Mouse (Mus musculus): ENCODE results near the gene Irf2bp1.

Irf2bp1 gene

DNA sequence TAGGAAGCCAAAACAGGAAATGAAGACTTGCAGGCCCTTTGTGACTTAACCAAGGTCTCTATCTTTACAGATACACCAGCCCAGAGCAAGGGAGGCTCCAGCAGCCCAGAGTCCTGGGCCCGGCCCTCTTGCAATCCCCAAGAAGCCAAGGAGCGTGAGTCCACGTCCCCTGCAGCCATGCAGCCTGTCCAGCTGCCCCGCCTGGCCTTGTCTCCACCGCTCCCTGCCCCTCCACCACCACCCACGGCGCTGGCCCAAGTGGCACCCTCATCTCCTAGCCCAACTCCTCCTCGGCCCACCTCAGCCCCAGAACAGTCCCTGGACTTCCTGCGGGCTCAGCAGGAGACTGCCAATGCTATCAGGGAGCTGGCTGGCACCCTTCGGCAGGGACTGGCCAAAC is 3.4 kb upstream of the Irf2bp1 start:
- no peak for DNase-seq (ENCODE audit: extremely low spot score, low spot score)

DNA sequence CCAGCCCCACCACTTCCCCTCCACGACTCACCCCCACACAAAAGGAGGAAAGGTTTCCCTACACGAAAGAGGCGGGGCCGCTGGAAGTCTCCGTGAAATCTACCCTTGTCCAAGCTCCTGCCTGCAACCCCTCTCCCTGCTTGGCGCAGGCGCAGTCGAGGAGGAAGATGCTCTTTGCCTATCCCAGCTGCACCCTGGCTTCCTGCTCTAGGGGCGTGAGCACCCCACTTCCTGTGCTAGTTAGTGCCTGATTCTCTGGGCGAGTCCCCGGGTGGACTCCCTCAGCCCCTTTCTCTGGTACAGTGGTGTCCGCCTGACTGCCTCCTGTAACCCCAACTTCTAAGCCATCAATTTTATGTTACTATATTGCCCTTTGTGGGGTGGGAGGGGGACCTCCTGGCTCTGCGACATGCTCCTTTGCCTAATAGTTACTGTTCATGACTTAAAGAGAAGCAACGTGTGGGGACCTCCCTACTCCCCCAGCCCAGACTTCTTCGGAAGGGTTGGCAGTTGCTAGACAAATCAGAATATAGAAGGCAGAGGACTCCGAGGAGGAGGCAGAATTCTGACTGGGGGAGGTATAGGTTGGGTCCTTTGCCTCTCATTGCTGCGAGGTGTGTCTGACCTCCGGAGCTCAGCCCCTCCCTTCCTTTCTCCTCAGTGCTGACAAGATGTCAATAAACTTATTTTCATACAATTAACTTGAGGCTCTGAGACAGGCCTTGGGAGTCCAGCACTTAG is 2.6 kb upstream of the Irf2bp1 start:
- DNase-seq (ENCODE audit: extremely low spot score, low spot score): peak; percentile 60

DNA sequence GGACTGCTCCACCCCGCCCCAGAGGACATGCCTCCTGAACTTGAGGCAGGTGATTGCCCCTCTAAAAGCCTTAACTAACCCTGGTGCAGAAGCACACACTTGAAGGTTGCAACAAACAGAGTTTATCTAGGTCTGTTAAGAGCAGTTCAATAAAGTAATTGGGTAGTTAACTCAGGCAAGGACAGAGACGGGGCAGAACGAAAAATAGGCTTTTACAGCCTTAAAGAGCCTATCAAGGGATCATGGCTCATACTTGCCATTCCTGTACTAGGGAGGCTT is 2.1 kb upstream of the Irf2bp1 start:
- DNase-seq (ENCODE audit: extremely low spot score, low spot score): no peak

DNA sequence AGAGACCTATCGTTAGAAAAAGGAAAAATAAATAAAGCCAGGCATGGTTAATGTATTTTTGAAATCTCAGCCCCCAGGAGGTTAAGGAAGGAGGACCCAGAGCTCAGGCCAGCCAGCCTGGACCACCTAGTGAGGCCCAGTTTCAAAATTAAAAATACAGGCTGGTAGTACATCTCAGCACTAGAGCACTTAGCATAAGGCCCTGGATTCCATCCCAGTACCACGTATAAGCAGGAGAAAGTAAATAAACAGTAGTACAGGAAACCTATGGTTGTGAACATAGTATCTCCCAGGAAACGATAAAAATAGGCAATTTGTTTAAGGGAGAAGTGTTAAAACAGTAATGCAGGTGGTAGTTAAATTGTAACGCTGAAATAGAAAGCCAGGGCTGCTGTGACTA is 1.7 kb upstream of the Irf2bp1 start:
- no peak for DNase-seq (ENCODE audit: extremely low spot score, low spot score)

DNA sequence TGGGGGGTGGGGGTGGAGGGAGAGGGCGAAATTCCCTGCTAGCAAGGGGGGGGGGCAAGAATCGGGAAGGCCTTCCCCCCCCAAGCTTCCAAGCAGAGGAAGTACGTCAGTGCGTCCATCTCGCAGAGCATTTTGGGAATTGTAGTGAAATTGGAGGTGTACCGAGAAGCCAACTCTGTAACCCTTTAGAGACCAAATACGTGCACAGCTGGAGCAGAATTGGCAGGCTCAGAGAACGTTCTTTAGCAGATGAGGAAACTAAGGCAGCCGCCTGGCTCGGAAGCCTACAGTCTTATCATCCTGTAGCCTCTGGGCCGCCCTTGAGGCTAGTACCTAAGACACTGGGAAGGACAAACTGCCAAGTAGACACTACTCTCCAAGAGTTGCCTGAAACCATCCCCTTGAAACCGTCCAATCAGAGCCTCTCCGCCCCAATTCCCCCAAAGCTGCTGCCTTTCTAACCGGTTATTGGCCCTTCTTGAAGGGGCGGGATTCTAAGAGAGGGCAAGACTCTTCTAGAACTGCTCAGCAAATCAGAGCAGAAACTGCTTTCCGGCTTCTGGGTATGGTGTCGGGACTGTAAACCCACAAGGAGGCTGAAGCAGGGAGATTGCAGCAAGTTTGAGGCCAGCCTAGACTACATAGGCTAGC is 871 bp upstream of the Irf2bp1 start:
- peak; percentile 74 for DNase-seq (ENCODE audit: extremely low spot score, low spot score)

DNA sequence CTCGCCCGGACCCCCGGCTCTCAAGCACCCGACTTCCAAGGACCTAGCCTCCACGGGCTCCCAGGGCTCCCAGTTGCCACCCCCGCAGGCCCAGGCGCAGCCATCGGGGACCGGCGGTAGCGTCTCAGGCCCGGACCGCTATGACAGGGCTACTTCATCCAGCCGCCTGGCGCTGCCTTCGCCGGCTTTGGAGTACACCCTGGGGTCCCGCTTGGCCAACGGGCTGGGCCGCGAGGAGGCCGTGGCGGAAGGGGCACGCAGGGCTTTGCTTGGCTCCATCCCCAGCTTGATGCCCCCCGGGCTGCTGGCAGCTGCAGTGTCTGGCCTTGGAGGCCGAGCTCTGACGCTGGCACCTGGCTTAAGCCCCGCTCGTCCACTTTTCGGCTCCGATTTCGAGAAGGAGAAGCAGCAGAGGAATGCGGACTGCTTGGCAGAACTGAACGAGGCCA is 811 bp downstream of the Irf2bp1 start:
- DNase-seq (ENCODE audit: extremely low spot score, low spot score): peak; percentile 52

DNA sequence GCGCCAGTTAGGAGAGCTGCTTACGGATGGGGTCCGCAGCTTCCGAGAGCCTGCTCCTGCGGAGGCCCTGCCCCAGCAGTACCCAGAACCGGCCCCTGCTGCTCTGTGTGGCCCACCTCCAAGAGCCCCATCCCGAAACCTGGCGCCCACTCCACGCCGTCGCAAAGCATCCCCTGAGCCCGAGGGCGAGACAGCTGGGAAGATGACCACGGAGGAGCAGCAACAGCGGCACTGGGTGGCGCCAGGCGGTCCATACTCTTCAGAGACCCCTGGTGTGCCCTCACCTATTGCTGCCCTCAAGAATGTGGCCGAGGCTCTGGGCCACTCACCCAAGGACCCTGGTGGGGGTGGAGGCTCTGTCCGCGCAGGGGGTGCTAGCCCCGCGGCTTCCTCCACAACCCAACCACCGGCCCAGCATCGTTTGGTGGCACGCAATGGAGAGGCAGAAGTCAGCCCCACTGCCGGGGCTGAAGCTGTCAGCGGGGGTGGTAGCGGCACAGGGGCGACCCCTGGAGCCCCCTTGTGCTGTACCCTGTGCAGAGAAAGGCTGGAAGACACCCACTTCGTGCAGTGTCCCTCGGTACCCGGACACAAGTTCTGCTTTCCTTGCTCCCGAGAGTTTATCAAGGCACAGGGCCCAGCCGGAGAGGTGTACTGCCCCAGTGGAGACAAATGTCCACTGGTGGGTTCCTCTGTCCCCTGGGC is 1.7 kb downstream of the Irf2bp1 start:
- DNase-seq (ENCODE audit: extremely low spot score, low spot score): no peak

DNA sequence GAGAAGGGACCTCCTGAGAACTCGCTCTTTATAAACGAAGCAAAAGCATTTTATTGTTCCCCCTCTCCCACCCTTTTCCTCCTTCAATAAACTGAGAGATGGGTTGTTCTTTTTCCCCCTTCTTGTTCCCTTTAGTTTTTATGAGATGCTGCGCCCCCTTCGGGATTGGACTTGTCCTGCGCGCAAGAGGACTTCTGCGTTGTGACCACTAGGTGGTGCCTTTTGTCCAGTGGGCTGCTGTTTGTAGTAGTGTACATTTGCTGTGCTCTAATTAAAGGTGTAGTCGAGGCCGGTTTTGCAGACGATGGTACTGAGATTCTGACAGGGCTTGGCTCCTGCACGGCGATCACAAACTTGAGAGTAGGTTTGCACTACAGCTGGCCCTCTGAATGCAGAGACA is 2.6 kb downstream of the Irf2bp1 start:
- peak; percentile 80 for DNase-seq (ENCODE audit: extremely low spot score, low spot score)

DNA sequence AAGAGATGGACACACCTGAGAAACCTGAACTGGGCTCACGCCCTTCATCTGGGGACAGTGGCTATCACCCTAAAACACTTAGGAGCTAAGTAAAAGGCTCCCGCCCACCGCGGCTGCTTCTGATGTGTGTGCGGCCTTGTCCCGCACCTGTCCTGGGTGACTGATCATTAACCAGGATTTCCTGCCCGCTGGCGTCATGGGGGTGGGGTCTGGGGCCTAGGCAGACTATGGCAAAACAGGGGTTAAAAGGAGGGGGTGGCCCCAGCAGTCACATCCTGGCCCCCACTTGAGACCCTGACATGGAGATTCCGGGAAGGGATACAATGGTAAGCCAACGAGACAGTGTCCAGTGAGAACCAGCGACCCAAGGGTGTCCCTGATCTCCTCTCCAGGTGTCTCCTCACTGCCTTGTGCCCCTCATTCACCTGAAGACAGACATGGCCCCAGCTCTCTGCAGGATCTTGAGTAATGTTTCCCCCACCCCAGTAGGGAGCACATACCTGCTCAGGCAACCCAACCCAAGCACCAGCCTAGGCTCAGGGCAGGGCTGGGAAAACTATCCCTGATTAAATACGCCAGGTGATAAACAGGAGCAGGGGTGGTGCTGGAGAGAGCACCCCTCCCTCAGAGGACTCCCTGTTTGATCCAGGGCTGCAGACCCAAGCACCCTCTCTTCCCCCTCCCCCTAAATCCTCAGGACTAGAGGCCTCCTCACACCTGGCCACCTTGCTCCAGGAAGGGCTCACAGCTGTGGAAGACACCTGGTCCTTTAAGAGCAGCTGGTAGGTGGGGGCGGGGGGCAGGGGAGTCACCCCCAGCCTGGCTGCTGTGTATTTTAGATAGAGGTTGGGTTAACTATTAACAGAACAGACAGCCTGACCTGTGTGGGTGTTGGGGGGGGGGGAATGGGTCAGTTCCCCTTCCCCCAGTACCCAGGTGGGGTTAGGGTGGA is 3.5 kb downstream of the Irf2bp1 start:
- no peak for DNase-seq (ENCODE audit: extremely low spot score, low spot score)

DNA sequence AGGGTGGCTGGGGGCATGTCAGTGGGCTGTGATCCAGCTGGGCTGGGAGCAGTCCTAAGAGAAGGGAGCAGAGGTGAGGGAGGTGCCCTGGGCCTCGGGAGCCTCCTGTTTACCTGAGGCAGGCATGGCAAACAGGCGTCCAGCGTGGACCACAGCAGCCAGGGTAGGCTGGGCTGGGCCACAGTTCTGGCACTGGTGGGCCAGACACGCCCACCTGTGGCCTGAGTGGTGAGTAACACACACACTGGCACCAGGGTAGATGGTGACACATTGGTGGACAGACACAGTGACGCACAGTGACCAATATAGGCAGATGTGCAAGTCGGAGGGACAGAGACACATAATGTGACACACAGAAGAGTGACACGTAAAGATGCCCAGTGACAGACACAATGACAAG is 6.7 kb downstream of the Irf2bp1 start:
- DNase-seq (ENCODE audit: extremely low spot score, low spot score): no peak

DNA sequence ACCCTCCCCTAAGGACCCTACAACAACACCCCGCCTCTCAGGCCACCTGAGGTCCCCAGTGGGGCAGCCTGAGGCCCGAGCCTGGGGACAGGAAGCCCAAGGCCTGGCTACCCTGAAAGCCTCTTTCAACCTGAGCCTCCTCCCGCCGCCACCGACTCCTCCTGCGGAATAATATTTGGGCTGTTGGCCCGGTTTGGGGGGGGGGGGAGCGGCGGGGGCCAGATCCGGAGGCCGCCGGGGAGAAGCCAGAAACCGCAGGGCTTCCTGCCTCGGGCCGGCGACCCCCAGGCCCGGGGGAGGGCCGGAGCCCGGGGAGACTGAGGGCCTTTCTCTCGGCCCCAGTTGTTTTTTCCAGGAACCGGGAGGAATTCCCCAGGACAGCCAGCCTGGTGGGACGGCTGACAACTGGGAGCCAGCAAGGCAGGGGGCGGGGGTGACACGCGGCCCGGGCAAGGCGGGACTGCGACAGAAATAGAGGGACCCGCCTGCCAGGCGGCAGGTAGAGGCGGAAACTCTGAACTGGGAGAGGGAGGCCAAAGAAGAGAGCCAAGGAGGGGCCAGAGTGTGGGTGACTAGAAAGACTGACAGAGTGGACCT is 8.3 kb downstream of the Irf2bp1 start:
- DNase-seq (ENCODE audit: extremely low spot score, low spot score): no peak

DNA sequence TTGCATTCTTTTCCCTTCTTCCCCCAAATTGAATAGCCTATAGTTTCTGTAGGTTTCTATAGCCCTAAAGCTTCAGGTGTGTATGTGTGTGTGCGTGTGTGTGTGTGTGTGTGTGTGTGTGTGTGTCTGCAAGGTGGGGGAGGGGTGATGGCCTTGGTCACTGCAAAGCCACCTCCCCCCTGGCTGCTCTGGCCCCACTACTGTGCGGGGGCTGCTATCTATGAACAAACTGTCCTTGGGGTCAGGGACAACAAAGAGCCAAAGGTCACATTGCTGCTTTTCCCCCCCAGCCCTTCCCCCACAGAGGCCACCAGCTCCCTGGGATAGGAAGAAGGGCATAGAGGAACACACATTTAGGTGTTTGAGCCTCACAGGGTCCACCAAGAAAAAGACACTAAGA is 9.0 kb downstream of the Irf2bp1 start:
- no peak for DNase-seq (ENCODE audit: extremely low spot score, low spot score)

DNA sequence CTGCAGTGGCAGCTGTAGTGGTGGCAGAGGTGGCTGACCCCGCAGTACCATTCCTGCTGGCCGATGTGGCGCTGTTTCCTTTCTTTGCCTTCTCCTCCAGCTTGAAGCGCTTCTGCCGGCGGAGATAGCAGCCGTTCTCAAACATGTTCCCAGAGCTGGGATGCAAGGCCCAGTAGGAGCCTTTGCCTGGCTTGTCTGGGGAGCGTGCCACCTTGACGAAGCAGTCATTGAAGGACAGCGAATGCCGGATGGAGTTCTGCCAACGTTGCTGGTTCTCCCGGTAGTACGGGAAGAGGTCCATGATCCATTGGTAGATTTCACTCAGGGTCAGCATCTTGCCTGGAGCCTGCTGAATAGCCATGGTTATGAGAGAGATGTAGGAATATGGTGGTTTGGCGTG is 10.6 kb downstream of the Irf2bp1 start:
- no peak for DNase-seq (ENCODE audit: extremely low spot score, low spot score)

DNA sequence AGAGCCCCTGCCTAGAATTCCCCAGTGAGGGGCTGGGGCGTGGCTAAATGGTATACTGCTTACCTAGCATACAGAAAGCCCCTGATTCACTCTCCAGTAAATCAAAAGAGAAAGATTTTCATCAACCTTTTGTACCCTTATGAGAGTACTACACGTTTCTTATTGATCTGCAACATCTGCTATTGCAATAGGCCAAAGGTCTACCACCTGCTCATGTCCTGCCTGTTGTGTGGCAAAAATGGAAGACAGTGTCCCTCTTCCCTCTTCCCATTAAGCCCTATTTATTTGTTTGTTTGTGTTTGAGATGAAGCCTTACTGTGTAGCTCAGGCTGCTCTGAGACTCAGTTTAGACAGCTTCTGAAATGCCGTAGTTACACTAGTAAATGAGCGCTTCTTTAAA is 12.2 kb downstream of the Irf2bp1 start:
- DNase-seq (ENCODE audit: extremely low spot score, low spot score): no peak

DNA sequence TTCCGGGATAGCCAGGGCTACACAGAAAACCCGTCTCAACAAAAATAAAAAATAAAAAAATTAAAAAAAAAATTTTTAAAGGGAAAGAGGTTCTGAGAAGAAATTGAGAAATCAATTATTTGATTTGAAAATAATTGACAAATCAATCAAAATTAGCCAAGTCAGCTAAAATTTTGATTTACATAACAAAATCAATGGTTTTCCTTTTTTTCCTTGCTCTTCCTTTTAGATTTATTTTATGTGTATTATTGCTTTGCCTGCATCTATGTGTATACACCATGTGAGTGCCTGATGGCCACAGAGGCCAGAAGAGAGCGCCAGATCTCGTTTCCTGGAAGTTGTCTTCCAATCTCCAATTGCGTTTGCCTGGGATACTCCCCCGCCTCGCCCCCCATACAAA is 14.1 kb downstream of the Irf2bp1 start:
- no peak for DNase-seq (ENCODE audit: extremely low spot score, low spot score)

DNA sequence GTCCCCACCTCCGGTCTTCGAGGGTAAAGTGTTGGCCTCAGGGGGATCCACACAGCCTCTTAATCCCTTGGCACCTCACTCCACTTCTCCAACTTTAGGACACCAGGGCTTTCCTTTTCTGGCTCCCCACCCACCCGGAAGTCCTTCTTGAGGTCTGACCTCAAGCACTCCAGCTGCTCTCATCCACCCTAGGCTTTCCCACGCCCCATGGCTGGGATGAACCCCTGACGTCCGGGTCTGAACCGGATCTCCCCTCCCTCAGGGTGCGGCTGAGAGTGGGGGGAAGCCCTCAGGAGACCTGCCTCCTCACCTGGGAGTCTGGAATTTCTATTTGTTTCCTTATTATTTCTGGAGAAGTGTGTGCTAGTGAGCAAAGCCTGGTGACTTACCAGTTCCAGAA is 17.2 kb downstream of the Irf2bp1 start:
- no peak for DNase-seq (ENCODE audit: extremely low spot score, low spot score)

DNA sequence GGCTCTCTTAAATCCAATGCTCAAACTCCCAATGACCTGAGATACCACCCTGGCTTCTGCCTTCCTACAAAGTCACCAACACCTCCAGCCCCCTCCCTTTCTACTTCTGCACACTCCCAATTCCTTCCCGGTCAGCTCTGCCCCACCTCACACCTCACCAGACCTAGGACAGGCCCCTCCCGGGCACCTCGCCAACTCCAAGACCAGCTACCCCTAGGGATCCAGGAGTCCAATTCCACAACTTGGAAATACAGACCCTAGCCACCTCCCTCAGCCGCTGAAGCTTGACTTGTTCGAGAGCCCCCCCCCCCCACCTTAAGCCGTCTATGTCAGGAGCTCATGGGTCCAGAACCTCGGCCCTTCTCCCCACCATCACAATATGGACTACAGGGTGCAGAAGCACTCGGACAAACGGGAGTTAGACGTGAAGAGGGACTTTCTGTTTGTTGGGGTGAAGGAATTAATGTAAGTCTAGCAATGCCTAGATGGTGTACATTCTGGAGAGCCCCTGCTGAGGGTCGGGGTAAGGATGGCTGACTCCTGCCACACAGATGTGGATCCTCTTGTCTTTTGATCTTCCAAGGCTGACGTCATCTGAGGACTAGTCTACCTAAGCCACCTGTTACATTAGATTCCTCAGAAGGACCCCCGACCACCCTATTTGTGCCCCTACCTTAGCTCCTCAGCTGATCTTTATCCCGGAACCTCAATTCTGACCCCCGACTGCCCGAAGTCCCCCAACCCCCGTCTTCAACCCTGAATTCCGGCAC is 18.5 kb downstream of the Irf2bp1 start:
- no peak for DNase-seq (ENCODE audit: extremely low spot score, low spot score)

DNA sequence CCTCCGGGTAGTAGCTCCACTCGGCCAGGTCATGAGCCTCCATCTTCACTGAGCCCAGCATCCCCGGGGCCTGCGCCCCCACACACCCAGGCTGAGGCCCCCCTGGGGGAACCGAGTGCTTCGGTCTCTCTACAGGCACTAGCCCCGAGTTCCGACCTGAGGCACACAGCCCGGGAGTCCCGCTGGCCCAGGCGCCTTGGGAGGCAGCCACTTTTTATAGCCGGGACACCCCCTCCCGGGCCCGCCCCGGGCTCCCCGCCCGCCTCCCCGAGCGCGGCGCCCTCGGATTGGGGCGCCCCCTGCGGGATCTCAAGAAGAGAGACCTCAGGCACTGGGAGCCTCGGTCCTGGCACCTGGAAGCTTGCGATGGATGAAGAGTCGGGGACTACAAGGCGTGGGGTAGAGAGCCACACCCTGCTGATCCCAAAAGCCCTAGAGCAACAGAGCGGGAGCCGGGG is 19.5 kb downstream of the Irf2bp1 start, which contains the start of gene Foxa3:
TSS of gene Foxa3 (minus strand) at position 182 of the 458 bp plus-strand sequence.
- DNase-seq (ENCODE audit: extremely low spot score, low spot score): no peak

DNA sequence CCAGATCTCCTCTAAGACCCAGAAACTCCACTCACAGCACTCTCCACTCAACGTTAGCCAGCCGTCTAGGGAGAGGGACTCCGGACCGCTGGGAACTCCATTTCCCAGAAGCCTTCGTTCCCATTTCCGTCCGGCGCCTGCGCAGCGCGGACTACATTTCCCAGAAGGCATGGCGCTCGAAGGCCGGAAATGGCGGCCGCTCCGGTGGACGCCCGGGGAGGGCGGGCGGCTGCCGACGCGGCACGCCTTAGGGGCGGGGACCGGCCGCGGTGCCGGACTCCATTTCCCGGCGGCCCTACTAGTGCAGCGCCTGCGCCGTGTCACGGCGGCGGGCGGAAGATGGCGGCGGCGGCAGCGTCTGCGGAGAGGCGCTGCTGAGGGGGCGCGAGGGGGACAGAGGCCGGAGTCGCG is 20.3 kb downstream of the Irf2bp1 start, which contains the start of gene Sympk:
TSS of gene Sympk (plus strand) at position 282 of the 411 bp plus-strand sequence.
- DNase-seq (ENCODE audit: extremely low spot score, low spot score): peak; percentile 93

DNA sequence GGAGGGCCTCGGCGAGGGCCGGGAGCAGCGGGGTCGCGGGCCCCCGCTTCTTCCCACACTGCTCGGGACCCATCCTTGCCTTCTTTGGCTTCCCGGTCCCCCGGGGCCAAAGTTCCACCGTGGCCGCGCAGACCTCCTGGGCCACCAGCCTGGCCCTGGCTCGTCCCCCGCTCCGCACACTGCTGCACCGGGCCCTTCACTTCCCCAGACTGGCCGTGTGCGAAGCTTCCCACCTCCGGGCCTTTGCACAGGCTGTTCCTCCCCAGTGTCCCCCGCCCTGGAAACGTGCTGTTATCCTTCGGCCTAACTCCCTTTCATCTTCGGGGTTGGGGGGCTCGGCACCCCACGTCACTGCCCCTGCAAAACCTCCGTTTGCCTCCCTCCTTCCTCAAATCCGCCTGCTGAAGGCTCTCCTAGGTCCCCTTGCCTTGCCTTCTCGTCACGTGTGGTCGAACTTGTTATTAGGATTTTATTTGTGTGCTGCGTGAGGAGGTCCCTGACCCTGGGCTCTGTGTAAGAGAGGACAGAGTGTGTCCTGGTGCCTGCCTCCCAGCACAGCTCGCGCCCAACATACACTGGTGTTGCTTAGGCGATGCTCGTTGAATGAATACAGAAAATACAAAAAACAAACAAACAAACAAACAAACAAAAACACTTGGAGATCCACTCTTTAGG is 20.9 kb downstream of the Irf2bp1 start:
- peak; percentile 59 for DNase-seq (ENCODE audit: extremely low spot score, low spot score)

Measured in neural tube, embryonic 10.5 days (tissue).